Mouse (Mus musculus) lung, adult 2 months (tissue): ENCODE results near the gene Racgap1.

Experiments used
- CTCF ChIP-seq: fragments of 200-500 bp; IDR thresholded peaks from 2 replicates; pipeline ENCODE4 v1.5.1; 2011; ENCODE audit warnings: mild to moderate bottlenecking, low read length, control low read depth; ENCODE audit not compliant: insufficient read depth
- POLR2A ChIP-seq: fragments of 200-500 bp; IDR thresholded peaks from 2 replicates; pipeline ENCODE4 v1.6.1; 2011; ENCODE audit warnings: low read depth, mild to moderate bottlenecking, control low read depth, low read length, borderline replicate concordance; ENCODE audit errors: extremely low read depth

- TF ChIP-seq POLR2A (peak; percentile 63; the same call in 1 of the 2 replicates), CTCF (no peak)
Observed at GRCm38 (mm10) chr15:99592177-99592576, 59.3 kb downstream of the Racgap1 start.
